Mouse (Mus musculus) fibroblast of lung, adult 2 months (primary cell): ENCODE data around the gene Hibch.
"Not testable (repeated sequence)": the region's sequence is repeated elsewhere in the genome, so short reads cannot be mapped to it uniquely, and the experiment has no call there.

Source experiments
- DNase-seq: peaks from one replicate; pipeline ENCODE4 v3.0.0-alpha.2; 2011; ENCODE audit warnings: low read depth

Gene Hibch

DNA sequence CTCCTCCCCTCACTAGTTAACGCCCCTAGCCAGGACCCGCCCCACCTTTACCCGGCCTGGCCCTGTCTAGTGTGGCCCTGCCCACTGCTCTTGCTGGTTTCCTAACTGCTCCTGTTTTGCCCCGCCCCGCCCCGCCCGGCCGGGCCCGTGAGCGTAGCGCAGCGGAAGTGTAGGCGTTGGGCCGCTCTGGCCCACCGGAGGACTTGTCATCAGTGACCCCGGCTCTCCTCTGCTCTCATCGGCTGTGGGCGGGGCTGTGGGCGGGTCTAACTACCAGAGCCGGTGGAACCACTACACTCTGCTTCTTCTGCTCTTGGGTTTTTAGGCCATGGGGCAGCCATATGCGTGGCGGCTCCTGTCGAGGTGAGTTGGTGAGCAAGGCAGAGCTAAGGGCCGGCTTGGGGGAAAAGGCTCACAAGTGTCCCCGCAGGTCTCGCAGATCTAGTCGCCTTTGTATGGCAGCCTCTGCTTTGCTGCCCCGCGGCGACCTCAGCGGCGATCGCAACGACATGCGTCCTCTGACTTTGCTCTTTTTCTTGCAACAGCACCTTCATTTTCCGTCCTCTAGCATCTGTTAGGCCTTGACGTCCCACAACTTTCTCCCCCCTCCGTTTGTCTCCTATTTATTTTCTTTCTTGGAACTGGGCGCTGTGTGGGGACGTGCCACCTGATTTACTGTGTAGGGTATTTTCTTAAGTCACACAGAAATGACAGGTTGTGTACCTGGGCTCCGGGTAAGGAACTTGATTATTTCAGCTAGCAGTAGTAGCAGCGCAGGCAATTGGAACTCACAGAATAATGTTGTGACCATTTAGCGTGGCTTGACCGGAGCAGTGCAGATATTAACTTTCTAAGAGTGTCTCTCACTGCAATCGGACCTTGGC lies at the start of gene Hibch:
TSS of gene Hibch (plus strand) at position 148 of the 884 bp plus-strand sequence.
- DNase-seq = peak; percentile 95

DNA sequence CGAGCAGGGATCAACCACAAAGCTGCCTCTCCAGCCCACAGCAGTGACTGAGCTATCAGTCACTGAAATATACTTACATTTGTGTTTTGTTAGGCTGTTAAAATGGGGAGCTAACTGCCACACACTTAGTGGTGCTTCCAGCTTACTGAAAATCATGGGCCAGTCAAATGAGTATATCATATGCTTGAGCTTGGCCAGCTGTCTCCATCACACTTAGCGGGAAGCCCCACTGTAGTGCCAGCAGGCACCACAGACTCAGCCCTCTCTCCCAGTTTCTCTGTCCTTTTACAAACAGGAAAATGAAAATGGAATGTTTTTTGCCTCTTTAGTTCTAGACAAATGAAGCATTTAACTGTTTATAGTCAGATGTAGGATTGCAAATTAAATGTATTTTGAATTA lies 48.8 kb upstream of the Hibch start:
- no peak for DNase-seq

DNA sequence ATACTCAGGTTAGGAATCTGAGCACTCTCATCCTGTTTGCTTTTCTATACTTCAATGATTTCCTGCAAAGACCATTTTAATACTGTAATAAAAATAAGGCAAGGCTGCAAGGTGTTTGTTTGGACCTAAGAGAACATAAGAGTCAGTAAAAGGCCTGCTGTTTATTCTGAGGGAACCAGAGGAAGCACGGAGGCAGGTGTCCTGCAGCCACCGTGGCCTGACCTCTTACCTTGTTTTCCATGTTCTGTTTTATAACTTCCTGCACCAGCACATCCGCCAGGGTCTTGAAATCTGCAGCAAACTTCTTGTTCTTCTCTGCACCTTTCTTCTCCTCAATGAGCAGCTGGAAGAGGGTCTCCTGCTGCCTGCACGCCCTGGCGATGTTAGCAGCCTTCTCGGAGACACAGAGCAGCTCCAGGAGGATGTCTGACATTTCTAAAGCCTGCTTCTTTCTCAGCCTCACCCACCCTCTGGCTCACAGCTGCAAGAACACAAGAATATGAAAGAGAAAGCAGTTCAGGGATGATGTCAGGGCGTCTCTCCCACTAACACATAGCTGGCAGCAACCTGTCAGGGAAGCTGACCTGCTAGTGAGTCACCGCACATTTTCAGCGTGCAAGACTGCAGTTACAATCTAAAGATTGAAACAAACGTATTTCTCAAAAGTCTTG lies 45.5 kb upstream of the Hibch start:
- DNase-seq = no peak

DNA sequence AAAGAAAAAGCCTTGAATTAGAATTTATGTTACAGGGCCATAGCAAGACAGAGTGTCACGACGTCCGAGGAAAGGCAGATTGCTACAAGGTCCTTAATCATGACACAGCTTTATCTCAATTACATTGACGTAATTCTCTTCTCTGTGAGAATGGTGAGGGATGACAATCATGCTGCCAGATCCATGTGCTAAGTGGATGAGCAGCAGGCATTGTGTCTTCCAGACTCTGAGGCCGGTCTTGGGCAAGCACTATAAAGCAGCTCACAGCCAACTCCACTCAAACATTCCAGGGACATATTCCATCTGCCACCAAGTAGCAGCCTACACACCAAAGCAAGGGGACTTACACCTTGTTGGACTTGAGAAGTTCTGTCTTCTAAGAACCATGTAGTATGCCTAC lies 45.0 kb upstream of the Hibch start:
- DNase-seq = no peak

DNA sequence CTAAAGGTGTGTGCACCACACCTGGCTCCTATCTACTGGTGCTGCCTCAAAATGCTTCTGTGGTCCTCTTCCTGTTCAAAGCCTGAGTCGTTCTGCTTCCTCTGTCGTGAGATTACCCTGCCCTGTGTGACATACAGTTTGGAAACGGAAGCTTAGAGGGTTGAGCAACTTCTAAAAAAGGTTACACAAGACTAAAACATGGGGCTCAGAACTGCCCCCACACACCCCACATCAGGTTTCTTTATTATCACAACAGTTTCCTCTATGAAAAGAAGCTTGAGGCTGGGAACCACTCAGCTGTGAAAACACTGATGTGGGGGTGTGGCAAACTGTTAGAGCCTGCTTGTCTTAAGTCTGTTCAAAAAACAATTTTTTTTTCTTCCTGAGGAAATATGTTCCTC lies 44.4 kb upstream of the Hibch start:
- DNase-seq = no peak

DNA sequence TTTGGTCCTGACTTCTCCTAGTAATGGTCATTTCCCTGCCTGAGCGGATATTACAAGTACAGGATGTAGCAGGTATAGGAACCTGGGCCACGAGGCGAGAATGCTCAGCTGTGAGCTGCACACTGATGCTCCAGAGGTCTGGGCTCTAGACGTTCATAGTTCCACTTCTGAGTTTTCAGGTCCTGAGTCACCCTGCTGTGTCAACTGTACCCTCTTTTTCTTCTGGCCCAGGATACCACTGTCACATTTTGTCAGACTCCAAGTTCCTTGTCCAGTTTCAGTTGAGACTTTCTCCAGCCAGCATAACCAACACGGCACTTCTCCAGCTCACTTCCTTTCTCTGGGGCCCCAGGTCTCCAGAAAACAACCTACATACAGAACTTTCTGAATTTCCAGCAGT lies 43.1 kb upstream of the Hibch start:
- no peak for DNase-seq

DNA sequence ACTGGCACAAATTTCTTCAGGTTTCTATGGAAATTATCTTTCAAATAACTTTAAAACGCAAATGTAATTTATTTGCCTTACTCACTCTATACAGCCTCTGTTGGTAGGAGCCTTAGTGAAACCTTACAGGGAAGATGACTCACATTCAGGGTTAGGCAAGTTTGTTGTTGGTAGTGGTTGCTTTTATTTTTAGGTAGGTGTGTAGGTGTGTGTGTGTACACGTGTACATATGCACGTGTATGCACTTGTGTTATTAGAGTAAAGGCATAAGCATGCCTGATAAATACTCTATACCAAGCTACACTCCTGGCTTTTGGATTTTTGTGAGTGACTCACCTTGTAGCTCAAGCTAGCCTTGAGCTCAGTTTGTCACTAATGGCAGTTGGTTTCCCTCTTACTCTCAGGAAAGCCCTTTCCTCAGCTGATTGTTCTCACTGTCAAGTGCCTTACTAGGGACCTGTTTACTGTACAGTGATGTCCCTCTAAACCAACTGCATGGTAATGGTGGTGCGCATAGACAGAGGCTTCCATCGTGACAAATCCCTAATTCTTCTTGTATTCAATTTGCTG lies 42.2 kb upstream of the Hibch start:
- DNase-seq = no peak

DNA sequence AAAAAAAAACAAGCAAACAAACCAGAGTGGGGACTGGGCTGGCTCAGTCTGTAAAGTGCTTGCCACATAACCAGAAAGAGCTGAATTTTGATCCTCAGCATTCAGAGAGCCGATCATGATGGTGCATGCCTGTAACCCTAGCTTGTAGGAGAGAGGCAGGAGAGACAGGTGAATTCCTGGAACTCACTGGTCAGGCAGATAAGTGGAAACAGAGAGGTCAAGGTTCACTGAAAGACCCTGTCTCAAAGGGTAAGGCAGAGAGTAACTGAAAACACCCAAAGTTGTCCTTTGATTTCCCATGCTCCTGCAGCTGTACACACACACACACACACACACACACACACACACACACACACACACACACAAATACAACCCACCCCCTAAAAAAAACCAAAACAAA lies 39.7 kb upstream of the Hibch start:
- DNase-seq = no peak

DNA sequence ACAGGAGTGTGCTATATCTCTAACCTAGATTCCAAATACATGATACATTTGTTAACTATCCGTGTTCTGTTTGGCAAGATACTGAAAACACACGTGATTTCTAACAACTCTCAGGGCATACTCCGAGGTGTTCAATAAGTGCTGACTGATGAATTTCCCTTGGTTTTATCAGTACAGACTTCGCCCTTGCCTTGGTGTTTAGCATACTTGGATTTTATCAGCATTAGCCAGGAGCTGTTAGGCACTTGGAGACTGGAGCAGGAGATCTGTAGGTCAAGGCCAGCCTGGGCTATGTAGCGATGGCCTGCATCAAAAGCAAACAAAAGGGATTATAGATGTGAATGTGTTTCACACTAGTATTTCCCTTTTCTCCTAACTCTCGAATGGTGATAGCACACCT lies 36.3 kb upstream of the Hibch start:
- no peak for DNase-seq

DNA sequence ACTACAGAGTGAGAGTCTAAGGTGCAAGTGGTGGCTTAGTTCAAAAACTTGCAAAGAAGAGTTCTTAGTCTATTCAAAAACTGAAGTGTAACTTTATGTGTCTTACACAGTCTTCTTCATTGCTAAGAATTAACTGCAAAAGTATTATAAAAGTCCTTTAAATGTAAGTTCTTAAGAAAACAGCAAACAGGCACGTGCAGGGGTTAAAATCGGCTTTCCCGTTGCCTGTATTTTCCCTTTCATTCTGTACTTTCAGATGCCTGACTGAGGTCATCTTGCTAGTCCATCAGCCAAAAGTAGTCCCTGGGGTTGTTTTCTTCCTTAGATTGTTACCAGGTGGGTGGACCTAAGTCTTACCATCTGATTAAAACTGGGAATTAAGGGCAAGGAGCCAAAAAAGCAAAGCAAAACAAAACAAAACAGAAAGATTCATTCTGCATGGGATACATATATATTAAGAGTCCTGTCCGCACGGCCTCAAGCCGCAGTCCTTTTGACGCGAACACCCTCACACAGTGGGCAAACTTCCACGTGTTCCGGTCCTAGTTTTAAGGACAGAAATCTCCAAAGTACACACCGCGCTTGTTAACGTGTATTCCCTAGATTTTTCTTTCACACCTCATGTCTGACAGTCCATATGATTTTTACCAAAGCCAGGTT lies 28.4 kb upstream of the Hibch start:
- DNase-seq = no peak

DNA sequence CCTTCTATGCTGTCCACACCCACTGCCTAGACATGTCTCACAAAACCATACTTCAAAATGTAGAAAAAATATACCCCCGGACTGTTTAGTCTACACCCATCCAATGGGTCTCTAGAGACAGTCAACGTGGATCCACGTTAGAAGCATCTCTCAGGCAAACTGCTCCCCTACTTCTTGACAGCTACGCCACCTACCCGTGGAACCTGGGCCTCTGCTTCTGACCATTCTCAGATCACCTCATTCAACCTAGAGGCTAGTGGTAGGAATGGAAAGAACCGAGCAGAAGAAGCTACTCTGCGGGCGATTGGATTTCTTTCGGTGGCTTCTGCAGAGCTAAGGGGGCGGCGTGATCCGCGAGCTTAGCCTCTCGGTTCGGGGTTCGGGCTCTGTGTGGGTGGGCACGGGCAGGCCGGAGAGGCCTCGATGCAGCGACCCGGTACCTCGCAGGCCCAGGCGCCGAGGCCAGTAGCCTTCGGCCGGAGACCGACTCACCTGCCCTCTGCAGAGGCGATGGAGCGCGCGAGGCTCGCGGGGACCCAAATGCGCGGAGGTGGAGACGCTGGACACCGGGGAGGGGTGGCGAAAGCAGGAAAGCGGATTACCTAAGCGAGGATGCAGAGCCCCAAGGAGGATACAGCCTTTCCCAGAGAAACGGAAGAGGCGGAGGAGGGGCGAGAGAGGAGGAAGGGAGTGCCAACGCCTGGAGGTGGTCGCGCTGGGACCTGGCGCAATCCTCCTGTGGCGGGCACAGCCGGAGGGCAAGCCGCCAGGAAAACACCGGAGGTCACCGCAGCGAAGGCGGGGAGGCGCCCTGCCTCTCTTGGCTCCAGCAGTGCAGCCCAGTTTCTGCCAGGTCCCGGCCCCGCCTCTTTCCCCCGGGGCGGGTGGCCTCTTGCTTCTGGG lies 27.6 kb upstream of the Hibch start, which contains the start of gene Inpp1:
TSS of gene Inpp1 (minus strand) at position 779 of the 903 bp plus-strand sequence.
- DNase-seq = peak; percentile 58

DNA sequence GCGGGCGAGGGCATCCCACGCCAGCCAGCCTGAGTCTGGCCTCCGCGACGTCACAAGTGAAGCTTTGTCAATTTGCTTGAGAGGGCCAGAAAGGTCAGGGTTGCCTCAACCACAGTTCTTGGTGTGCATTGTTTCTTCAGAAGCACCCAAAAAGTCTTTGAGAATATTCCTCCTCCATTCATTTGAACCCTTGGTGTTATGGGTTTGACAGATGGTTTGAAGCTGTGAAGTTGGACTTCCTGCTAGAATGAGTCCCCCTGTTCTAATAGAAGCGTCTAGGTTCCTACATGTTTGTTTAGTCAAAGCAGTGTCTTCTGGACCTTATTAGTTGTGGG lies 26.9 kb upstream of the Hibch start:
- no peak for DNase-seq

DNA sequence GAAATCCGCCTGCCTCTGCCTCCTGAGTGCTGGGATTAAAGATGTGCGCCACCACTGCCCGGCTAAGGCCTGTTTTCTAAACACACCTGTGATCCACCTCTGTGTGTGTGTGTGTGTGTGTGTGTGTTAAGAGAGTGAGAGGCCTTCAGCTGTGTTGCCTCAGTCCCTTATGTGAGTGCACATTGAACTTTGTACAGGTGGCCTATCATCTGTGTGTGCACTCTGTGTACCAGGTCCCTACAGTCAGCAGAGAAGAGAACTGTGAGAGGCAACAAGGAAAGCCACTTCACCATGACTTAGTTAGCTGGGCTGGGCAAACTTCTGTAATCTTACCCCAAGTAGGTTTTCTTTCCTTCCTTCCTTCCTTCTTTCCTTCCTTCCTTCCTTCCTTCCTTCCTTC lies 5.6 kb upstream of the Hibch start:
- DNase-seq = no peak

DNA sequence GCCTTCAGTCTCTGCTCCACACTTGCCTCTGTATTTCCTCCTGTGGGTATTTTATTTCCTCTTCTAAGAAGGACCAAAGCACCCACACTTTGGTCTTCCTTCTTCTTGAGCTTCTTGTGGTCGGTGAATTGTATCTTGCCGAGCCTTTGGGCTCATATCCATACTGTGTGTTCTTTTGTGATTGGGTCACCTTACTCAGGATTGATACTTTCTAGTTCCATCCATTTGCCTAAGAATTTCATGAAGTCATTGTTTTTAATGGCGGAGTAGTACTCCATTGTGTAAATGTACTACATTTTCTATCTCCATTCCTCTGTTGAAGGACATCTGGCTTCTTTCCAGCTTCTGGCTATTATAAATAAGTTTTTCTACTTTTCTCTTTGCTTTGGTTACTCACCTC lies 375 bp upstream of the Hibch start:
- no peak for DNase-seq

DNA sequence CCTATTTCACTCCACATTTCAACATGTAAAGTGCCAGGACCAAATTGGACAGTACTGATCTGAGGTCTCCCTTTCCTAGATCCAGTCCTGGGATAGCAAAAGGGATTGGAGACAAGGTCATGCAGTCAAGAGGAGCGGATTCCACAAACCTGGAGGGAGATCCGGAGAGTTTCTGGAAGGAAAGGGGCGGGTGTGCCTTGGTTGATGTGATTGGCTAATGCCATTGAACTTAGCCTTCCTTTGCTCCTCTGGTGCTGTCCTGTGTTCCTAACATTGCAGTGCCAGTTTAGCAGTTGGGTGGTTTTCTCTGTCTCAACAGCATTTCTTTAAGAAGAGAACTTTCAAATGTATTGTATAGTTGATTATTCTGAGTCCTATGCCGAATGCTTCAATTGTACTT lies 1.8 kb downstream of the Hibch start:
- no peak for DNase-seq

DNA sequence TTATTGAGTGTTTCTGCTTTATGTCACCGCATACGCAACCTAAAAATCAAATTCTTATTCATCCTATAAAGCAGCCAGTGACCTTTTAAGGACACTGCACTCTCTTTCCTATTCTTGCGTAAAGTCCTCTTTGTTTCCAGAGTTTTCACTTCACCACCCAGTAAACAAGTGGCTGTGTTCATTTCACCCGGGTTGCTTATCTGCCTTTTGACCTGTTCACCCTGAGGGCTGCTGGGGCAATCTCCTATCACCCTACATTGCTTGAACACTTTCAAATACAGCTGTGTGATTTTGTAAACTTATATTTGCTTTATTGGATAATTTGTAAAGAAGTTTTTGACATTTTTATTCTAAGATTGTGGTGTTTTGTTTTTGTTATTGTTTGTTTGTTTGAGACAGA lies 4.7 kb downstream of the Hibch start:
- DNase-seq = no peak

DNA sequence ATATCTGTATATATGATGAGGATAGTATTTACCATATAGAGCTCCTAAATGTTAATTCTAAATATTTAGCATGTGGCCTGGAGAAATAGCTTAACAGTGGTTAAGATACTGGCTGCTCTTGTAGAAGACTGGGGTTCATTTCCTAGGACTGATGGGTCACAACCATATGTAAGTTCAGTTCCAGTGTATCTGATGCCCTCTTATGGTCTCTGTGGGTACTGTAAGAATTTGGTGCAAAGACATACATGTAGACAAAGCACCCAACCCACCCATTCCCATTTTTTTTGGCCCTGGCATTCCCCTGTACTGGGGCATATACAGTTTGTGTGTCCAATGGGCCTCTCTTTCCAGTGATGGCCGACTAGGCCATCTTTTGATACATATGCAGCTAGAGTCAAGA lies 9.3 kb downstream of the Hibch start:
- not testable (repeated sequence) for DNase-seq

DNA sequence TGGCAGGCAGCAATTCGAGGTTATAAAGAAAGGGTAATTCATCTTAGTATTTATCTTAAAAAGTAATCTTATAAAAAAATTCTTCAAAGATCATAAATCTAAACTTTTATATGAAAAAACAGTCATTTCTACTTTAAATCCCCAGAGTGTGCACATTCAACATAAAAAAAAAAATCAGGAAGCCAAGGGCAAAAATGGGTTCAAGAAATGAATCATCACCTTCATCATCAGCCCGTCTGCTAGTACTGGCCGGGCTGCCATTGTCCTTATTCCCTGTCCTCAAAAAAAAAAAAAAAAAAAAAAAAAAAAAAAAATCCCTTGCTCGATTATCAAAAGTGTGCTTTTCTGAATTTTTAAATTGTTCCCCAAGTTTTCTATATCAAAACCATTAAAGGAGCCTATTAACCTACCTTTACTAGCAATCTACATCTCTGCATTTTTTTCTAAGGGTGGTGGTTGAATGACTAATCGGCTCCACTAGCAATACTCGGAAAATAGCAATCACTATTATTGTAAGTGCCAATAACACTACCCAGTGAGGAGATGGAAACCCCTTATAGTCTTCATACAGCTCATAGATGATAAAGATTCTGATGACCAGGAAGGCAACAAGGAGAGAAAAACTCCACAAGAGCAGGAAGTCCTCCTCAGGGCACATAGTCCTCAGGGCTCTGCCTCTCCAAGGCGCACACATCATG lies 11.3 kb downstream of the Hibch start:
- no peak for DNase-seq

DNA sequence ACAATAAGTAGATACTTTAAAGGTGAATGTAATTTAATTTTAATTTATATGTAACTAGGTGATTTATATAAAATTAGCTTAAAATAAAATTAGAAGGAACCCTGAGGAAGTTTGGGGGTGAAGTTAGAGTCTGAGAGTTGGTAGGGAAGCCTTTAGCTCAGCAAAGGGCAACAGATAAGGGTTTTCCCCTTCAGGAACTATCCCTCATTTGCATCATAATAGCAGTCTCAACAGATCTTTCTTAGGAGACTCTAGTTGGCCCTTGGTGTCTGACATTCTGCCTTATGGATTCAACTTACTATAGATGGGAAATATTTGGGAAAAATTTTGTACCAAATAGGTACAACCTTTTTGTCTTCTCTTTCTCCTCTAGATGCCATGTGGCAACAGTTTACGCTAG lies 19.5 kb downstream of the Hibch start:
- DNase-seq = no peak

DNA sequence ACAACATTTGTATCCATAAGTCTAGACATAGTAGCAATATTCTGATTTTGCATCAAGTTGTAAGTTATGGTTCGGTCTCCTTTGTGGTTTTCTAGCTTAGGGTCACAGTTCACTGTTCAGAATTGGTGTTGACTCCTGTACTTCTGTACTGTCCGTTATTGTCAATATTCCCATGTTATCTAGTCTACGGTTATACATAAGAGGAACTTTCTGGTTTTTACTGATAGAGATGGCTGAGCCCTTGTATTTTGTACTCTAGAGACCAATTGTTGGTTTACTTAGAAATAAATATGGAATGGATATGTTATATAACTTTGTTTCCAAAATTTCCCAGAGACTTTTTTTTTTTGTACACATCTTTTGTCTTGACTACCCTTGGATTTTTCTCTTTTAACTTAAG lies 21.3 kb downstream of the Hibch start:
- DNase-seq = no peak

DNA sequence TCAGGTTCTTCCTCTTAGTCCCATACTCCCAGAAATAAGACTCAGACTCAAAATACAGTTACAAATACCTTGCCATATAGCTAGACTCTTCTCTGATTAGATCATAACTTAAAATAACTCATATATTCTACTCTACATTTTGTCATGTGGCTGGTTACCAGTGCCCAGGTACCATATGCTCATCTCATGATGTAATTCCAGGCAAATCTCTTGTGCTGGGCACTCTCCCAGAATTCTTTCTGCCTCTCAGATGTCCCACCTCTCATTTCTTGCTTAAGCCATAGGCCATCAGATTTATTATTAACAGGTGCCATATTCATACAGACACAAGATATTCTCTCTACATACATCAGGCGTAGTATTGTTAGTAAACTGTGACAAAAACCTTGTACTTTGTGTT lies 23.1 kb downstream of the Hibch start:
- no peak for DNase-seq
